Mouse (Mus musculus): ENCODE results near the gene Fcrlb. TPM values are rescaled to one million over a fixed set of nuclear protein-coding genes. Genes with fewer than 3 reads are reported as not detected.
"Not testable (repeated sequence)": the region's sequence is repeated elsewhere in the genome, so short reads cannot be mapped to it uniquely, and the experiment has no call there.

Gene Fcrlb
- total RNA-seq (2014; rRNA removed) (0.68 and 0.86 TPM in 2 replicates), polyA plus RNA-seq (2015; fragmentation: Nextera tagmentation; extraction: Ambion mirVana) (1.0 and 1.4 TPM in 2 replicates)

GRCm38 (mm10) chr1:170912891-170913615 lies at the start of gene Fcrlb:
Gene Fcrlb (minus strand): TSS chr1:170912941.
- DNase-seq (ENCODE audit: low spot score) (no peak), ATAC-seq (no peak)
- no peaks in the 10 kb centered on the region for H3K27me3 ChIP-seq (ENCODE audit: insufficient read depth, low read length)
- H3K9ac ChIP-seq (replicated peaks; ENCODE audit: low read length) = no peak within 1 kb of the TSS
- WGBS = 70% methylated on average over 5 of the region's 5 CpGs
- H3K9me3 ChIP-seq (ENCODE audit: low read length) = no peaks in the 10 kb centered on the region
- H3K4me3 ChIP-seq (ENCODE audit: low read length) = no peak within 1 kb of the TSS
- H3K4me1 ChIP-seq (ENCODE audit: insufficient read depth, low read length) = peaks cover 3% of the 10 kb centered on the region; the same call in 1 of the 2 replicates
- TF ChIP-seq CTCF (IDR thresholded peaks at IDR 0.05; ENCODE audit: low read depth) = no peak
- no peak within 1 kb of the TSS for H3K4me2 ChIP-seq (ENCODE audit: low read depth, low read length)
- no peaks in the 10 kb centered on the region for H3K36me3 ChIP-seq (ENCODE audit: insufficient read depth, low read length)
- H3K27ac ChIP-seq = no peak within 1 kb of the TSS

- no peak overlapping the region for H3K4me2 ChIP-seq (ENCODE audit: low read depth, low read length)
- no peaks in the 10 kb centered on the region for H3K36me3 ChIP-seq (ENCODE audit: insufficient read depth, low read length)
- no peaks in the 10 kb centered on the region for H3K27me3 ChIP-seq (ENCODE audit: insufficient read depth, low read length)
- no peak for DNase-seq (ENCODE audit: low spot score)
- no peak overlapping the region for H3K27ac ChIP-seq
- H3K4me3 ChIP-seq (ENCODE audit: low read length) = no peak overlapping the region
- H3K4me1 ChIP-seq (ENCODE audit: insufficient read depth, low read length) = no peaks in the 10 kb centered on the region
- H3K9ac ChIP-seq (replicated peaks; ENCODE audit: low read length) = no peak overlapping the region
- TF ChIP-seq CTCF (IDR thresholded peaks at IDR 0.05; ENCODE audit: low read depth) = no peak
- ATAC-seq = no peak
- H3K9me3 ChIP-seq (ENCODE audit: low read length) = no peaks in the 10 kb centered on the region
- WGBS = 79% methylated on average over 2 of the region's 2 CpGs
Measured at GRCm38 (mm10) chr1:170962301-170962700, 49.6 kb upstream of the Fcrlb start.

- ATAC-seq = no peak
- no peaks in the 10 kb centered on the region for H3K9me3 ChIP-seq (ENCODE audit: low read length)
- no peak overlapping the region for H3K4me2 ChIP-seq (ENCODE audit: low read depth, low read length)
- no peak overlapping the region for H3K9ac ChIP-seq (replicated peaks; ENCODE audit: low read length)
- no peak overlapping the region for H3K27ac ChIP-seq
- H3K4me1 ChIP-seq (ENCODE audit: insufficient read depth, low read length) = no peaks in the 10 kb centered on the region
- H3K4me3 ChIP-seq (ENCODE audit: low read length) = no peak overlapping the region
- 72% methylated on average over 6 of the region's 6 CpGs for WGBS
- no peaks in the 10 kb centered on the region for H3K27me3 ChIP-seq (ENCODE audit: insufficient read depth, low read length)
- H3K36me3 ChIP-seq (ENCODE audit: insufficient read depth, low read length) = no peaks in the 10 kb centered on the region
- no peak for TF ChIP-seq CTCF (IDR thresholded peaks at IDR 0.05; ENCODE audit: low read depth)
- no peak for DNase-seq (ENCODE audit: low spot score)
Measured at GRCm38 (mm10) chr1:170961101-170961500, 48.4 kb upstream of the Fcrlb start.

GRCm38 (mm10) chr1:170959791-170960190 lies 47.0 kb upstream of the Fcrlb start:
- DNase-seq (ENCODE audit: low spot score) = no peak
- WGBS = 85% methylated on average over 2 of the region's 2 CpGs
- Histone ChIP-seq H3K9ac (replicated peaks; ENCODE audit: low read length) (no peak overlapping the region), H3K9me3 (ENCODE audit: low read length) (no peaks in the 10 kb centered on the region), H3K27ac (no peak overlapping the region), H3K4me1 (ENCODE audit: insufficient read depth, low read length) (no peaks in the 10 kb centered on the region), H3K4me3 (ENCODE audit: low read length) (no peak overlapping the region), H3K27me3 (ENCODE audit: insufficient read depth, low read length) (no peaks in the 10 kb centered on the region), H3K4me2 (ENCODE audit: low read depth, low read length) (no peak overlapping the region), H3K36me3 (ENCODE audit: insufficient read depth, low read length) (no peaks in the 10 kb centered on the region)
- TF ChIP-seq CTCF (IDR thresholded peaks at IDR 0.05; ENCODE audit: low read depth) = no peak
- ATAC-seq = no peak

GRCm38 (mm10) chr1:170958225-170958624 lies 45.5 kb upstream of the Fcrlb start:
- no peak for DNase-seq (ENCODE audit: low spot score)
- H3K4me3 ChIP-seq (ENCODE audit: low read length) = no peak overlapping the region
- no peak overlapping the region for H3K9ac ChIP-seq (replicated peaks; ENCODE audit: low read length)
- no peaks in the 10 kb centered on the region for H3K4me1 ChIP-seq (ENCODE audit: insufficient read depth, low read length)
- no peak overlapping the region for H3K4me2 ChIP-seq (ENCODE audit: low read depth, low read length)
- H3K27ac ChIP-seq = no peak overlapping the region
- no peaks in the 10 kb centered on the region for H3K36me3 ChIP-seq (ENCODE audit: insufficient read depth, low read length)
- no peak for ATAC-seq
- no peaks in the 10 kb centered on the region for H3K27me3 ChIP-seq (ENCODE audit: insufficient read depth, low read length)
- WGBS = 65% methylated on average over 3 of the region's 3 CpGs
- no peak for TF ChIP-seq CTCF (IDR thresholded peaks at IDR 0.05; ENCODE audit: low read depth)
- H3K9me3 ChIP-seq (ENCODE audit: low read length) = no peaks in the 10 kb centered on the region

- Histone ChIP-seq H3K4me2 (ENCODE audit: low read depth, low read length) (no peak overlapping the region), H3K27me3 (ENCODE audit: insufficient read depth, low read length) (no peaks in the 10 kb centered on the region), H3K27ac (no peak overlapping the region), H3K4me1 (ENCODE audit: insufficient read depth, low read length) (no peaks in the 10 kb centered on the region), H3K4me3 (ENCODE audit: low read length) (no peak overlapping the region), H3K9me3 (ENCODE audit: low read length) (no peaks in the 10 kb centered on the region), H3K9ac (replicated peaks; ENCODE audit: low read length) (no peak overlapping the region), H3K36me3 (ENCODE audit: insufficient read depth, low read length) (no peaks in the 10 kb centered on the region)
- TF ChIP-seq CTCF (IDR thresholded peaks at IDR 0.05; ENCODE audit: low read depth) = no peak
- 96% methylated on average over 2 of the region's 2 CpGs for WGBS
- no peak for ATAC-seq
- DNase-seq (ENCODE audit: low spot score) = no peak
Measured at GRCm38 (mm10) chr1:170953192-170953591, 40.5 kb upstream of the Fcrlb start.

- Histone ChIP-seq H3K9me3 (ENCODE audit: low read length) (no peaks in the 10 kb centered on the region), H3K27me3 (ENCODE audit: insufficient read depth, low read length) (no peaks in the 10 kb centered on the region), H3K36me3 (ENCODE audit: insufficient read depth, low read length) (no peaks in the 10 kb centered on the region), H3K4me1 (ENCODE audit: insufficient read depth, low read length) (no peaks in the 10 kb centered on the region), H3K27ac (no peak overlapping the region), H3K9ac (replicated peaks; ENCODE audit: low read length) (no peak overlapping the region), H3K4me2 (ENCODE audit: low read depth, low read length) (no peak overlapping the region), H3K4me3 (ENCODE audit: low read length) (no peak overlapping the region)
- WGBS = 69% methylated on average over 3 of the region's 3 CpGs
- no peak for TF ChIP-seq CTCF (IDR thresholded peaks at IDR 0.05; ENCODE audit: low read depth)
- ATAC-seq = no peak
- DNase-seq (ENCODE audit: low spot score) = no peak
Measured at GRCm38 (mm10) chr1:170950772-170951171, 38.0 kb upstream of the Fcrlb start.

- not testable (repeated sequence) for H3K9ac ChIP-seq (replicated peaks; ENCODE audit: low read length); ATAC-seq; H3K4me1 ChIP-seq (ENCODE audit: insufficient read depth, low read length); H3K4me2 ChIP-seq (ENCODE audit: low read depth, low read length); H3K27ac ChIP-seq; H3K27me3 ChIP-seq (ENCODE audit: insufficient read depth, low read length); DNase-seq (ENCODE audit: low spot score); H3K4me3 ChIP-seq (ENCODE audit: low read length); H3K9me3 ChIP-seq (ENCODE audit: low read length); H3K36me3 ChIP-seq (ENCODE audit: insufficient read depth, low read length)
- WGBS = 97% methylated on average over 6 of the region's 9 CpGs
Measured at GRCm38 (mm10) chr1:170944908-170945307, 32.2 kb upstream of the Fcrlb start.

GRCm38 (mm10) chr1:170944151-170944550 lies 31.4 kb upstream of the Fcrlb start:
- not testable (repeated sequence) for H3K27me3 ChIP-seq (ENCODE audit: insufficient read depth, low read length); H3K9ac ChIP-seq (replicated peaks; ENCODE audit: low read length); H3K4me2 ChIP-seq (ENCODE audit: low read depth, low read length); H3K27ac ChIP-seq; H3K36me3 ChIP-seq (ENCODE audit: insufficient read depth, low read length); H3K4me1 ChIP-seq (ENCODE audit: insufficient read depth, low read length); H3K9me3 ChIP-seq (ENCODE audit: low read length); H3K4me3 ChIP-seq (ENCODE audit: low read length); ATAC-seq; DNase-seq (ENCODE audit: low spot score)
- WGBS = 95% methylated on average over 9 of the region's 9 CpGs
